Mouse (Mus musculus): ENCODE measurements around the gene Gpr83.

GRCm38 (mm10) chr9:14846428-14846827 is 13.6 kb upstream of the Gpr83 start:
- TF ChIP-seq GATA1 (IDR thresholded peaks at IDR 0.05; ENCODE audit: borderline replicate concordance, low read length): no peak
- no peak for TF ChIP-seq FLI1 (IDR thresholded peaks at IDR 0.05; ENCODE audit: low read length)
